12 mouse cellular contexts compared by ENCODE assay signal in the genomic region with DNA sequence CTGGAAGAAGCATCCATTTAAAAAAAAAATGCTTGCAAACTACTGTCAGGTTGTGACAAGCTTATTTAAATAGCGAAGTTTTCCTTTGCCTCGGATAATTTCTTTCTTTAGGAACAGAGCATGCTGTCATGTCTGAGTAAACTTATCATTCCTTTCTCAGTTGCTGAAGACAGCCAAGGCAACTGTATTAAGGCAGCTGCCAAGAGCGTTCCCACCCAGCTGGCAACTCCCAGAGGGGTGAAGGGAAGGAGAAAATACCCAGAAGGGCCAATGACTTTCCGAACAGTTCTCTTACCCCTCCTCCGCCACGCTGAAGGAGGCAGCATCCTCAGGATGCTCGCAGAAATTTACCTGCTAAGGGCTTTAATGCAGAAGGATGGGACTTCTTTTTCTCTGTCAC.
DNase-seq lines count a peak whose midpoint lies in the region; ATAC-seq and TF ChIP-seq lines count a peak whose summit lies in the region.
"Had no signal": no experiment of that assay in that cellular context is flagged by ENCODE, and none has a peak within 500 bp of the region (broad histone marks: within the 10 kb centered on the region; RNA-seq: fewer than 3 reads in every experiment).

No protein-coding gene starts in this region.

- H3K9ac ChIP-seq in heart, embryonic 12.5 days = no peak overlapping the region
- no peak overlapping the region for H3K9ac ChIP-seq in liver, adult 2 months (ENCODE audit: low read depth, low read length)
- no peak overlapping the region for H3K9ac ChIP-seq in liver, embryonic 12.5 days
- no peak overlapping the region for H3K9ac ChIP-seq in embryonic facial prominence, embryonic 14.5 days (ENCODE audit: low read depth, low read length)
- H3K9ac ChIP-seq: limb, embryonic 15.5 days had no signal

- ATAC-seq in heart, embryonic 12.5 days (ENCODE audit: insufficient number of reproducible peaks, low FRiP score) = no peak
- ATAC-seq in liver, embryonic 12.5 days = no peak
- no peak for ATAC-seq in embryonic facial prominence, embryonic 14.5 days (ENCODE audit: low read depth)
- no peak for ATAC-seq in CD4-positive, CD25-positive, alpha-beta regulatory T cell, adult 4 months
- ATAC-seq: inflammation-experienced regulatory T-cells, adult 6 months had no signal

- H3K4me1 ChIP-seq in heart, embryonic 12.5 days (replicated peaks) = peaks cover 17% of the 10 kb centered on the region
- no peaks in the 10 kb centered on the region for H3K4me1 ChIP-seq in liver, adult 2 months (ENCODE audit: control insufficient read depth, insufficient read depth, low read length)
- H3K4me1 ChIP-seq in liver, embryonic 12.5 days = no peaks in the 10 kb centered on the region
- H3K4me1 ChIP-seq in embryonic facial prominence, embryonic 14.5 days (ENCODE audit: control insufficient read depth, insufficient read depth, low read length) = peaks cover 4% of the 10 kb centered on the region; the same call in 1 of the 2 replicates

- no peaks in the 10 kb centered on the region for H3K9me3 ChIP-seq in heart, embryonic 12.5 days (replicated peaks)
- no peaks in the 10 kb centered on the region for H3K9me3 ChIP-seq in liver, embryonic 12.5 days (replicated peaks)
- no peaks in the 10 kb centered on the region for H3K9me3 ChIP-seq in embryonic facial prominence, embryonic 14.5 days (ENCODE audit: control insufficient read depth, low read length)
- H3K9me3 ChIP-seq: limb, embryonic 15.5 days had no signal

- H3K27ac ChIP-seq in heart, embryonic 12.5 days (ENCODE audit: poor library complexity, severe bottlenecking) = no peak overlapping the region
- H3K27ac ChIP-seq in liver, adult 2 months (replicated peaks; ENCODE audit: insufficient read depth, low read depth, low read length) = no peak overlapping the region
- H3K27ac ChIP-seq in liver, embryonic 12.5 days = no peak overlapping the region
- H3K27ac ChIP-seq in embryonic facial prominence, embryonic 14.5 days (replicated peaks; ENCODE audit: low read depth, low read length) = no peak overlapping the region
- H3K27ac ChIP-seq: limb, embryonic 15.5 days had no signal

- no peaks in the 10 kb centered on the region for H3K36me3 ChIP-seq in heart, embryonic 12.5 days
- no peaks in the 10 kb centered on the region for H3K36me3 ChIP-seq in liver, adult 2 months (ENCODE audit: control insufficient read depth, insufficient read depth, low read length)
- H3K36me3 ChIP-seq in liver, embryonic 12.5 days = no peaks in the 10 kb centered on the region
- H3K36me3 ChIP-seq in embryonic facial prominence, embryonic 14.5 days (ENCODE audit: control insufficient read depth, insufficient read depth, low read length) = no peaks in the 10 kb centered on the region
- H3K36me3 ChIP-seq: limb, embryonic 15.5 days had no signal

- DNase-seq in heart, postnatal 10 days = peak; percentile 33 to 43
- DNase-seq in liver, adult 2 months (ENCODE audit: extremely low read depth, low read depth, low spot score) = peak; percentile 5
- peak; percentile 40 for DNase-seq in embryonic facial prominence, embryonic 14.5 days (ENCODE audit: low spot score)
- peak; percentile 26 to 30 for DNase-seq in layer of hippocampus, postnatal 36 days
- DNase-seq: kidney, postnatal 14 days; retina, postnatal 1 day had no signal

- no peak overlapping the region for H3K4me3 ChIP-seq in heart, embryonic 12.5 days
- no peak overlapping the region for H3K4me3 ChIP-seq in liver, adult 2 months (ENCODE audit: insufficient read depth, low read depth, low read length)
- no peak overlapping the region for H3K4me3 ChIP-seq in liver, embryonic 12.5 days
- H3K4me3 ChIP-seq in embryonic facial prominence, embryonic 14.5 days (ENCODE audit: low read depth, low read length) = no peak overlapping the region
- H3K4me3 ChIP-seq: limb, embryonic 15.5 days; myocyte had no signal

- no peaks in the 10 kb centered on the region for H3K27me3 ChIP-seq in heart, embryonic 12.5 days (replicated peaks)
- no peaks in the 10 kb centered on the region for H3K27me3 ChIP-seq in liver, adult 2 months (ENCODE audit: control insufficient read depth, insufficient read depth, low read length)
- no peaks in the 10 kb centered on the region for H3K27me3 ChIP-seq in liver, embryonic 12.5 days (replicated peaks)
- no peaks in the 10 kb centered on the region for H3K27me3 ChIP-seq in embryonic facial prominence, embryonic 14.5 days (replicated peaks; ENCODE audit: control insufficient read depth, insufficient read depth, low read length)
- H3K27me3 ChIP-seq: limb, embryonic 15.5 days had no signal

- no peak for TF ChIP-seq CTCF in liver, adult 2 months (IDR thresholded peaks at IDR 0.05; ENCODE audit: low read depth, low read length)

- no peak for TF ChIP-seq POLR2A in liver, adult 2 months (IDR thresholded peaks at IDR 0.05; ENCODE audit: extremely low read depth, insufficient read depth, low read length)

- 74% methylated on average over 7 of the region's 7 CpGs for WGBS in heart, embryonic 12.5 days
- WGBS in liver, adult 2 months = 78% methylated on average over 7 of the region's 7 CpGs
- 68% methylated on average over 7 of the region's 7 CpGs for WGBS in liver, embryonic 12.5 days (ENCODE audit: insufficient replicate concordance)
- 77% methylated on average over 7 of the region's 7 CpGs for WGBS in embryonic facial prominence, embryonic 14.5 days

- intact Hi-C loops in heart, postnatal 10 days (cut with DNase I) = no loop called here

- no peak overlapping the region for H3K4me2 ChIP-seq in heart, embryonic 12.5 days
- no peak overlapping the region for H3K4me2 ChIP-seq in liver, embryonic 12.5 days
- H3K4me2 ChIP-seq in embryonic facial prominence, embryonic 14.5 days (ENCODE audit: low read depth, low read length) = no peak overlapping the region
- H3K4me2 ChIP-seq: limb, embryonic 15.5 days had no signal

- no peaks in the 10 kb centered on the region for H3K79me2 ChIP-seq in liver, adult 2 months (ENCODE audit: control insufficient read depth, insufficient read depth, low read length)
